Mouse (Mus musculus) gastrocnemius, adult 2 months (tissue): ENCODE results near the gene Mvb12b. TPM values are rescaled to one million over a fixed set of nuclear protein-coding genes. Genes with fewer than 3 reads are reported as not detected.
A peak's percentile ranks its signal among the peaks of the same experiment; 100 is the strongest.

Source experiments
- DNase-seq: peaks from one replicate; pipeline ENCODE4 v3.0.0; 2022
- H3K27ac ChIP-seq: fragments of 200-600 bp; 2 replicates; pipeline ENCODE4 v1.8.1; 2022; ENCODE audit warnings: mild to moderate bottlenecking
- H3K4me3 ChIP-seq: fragments of 200-600 bp; 2 replicates; pipeline ENCODE4 v1.8.1; 2022; ENCODE audit warnings: mild to moderate bottlenecking, moderate library complexity
- CTCF ChIP-seq: fragments of 200-600 bp; IDR thresholded peaks from 2 replicates; pipeline ENCODE4 v1.8.1; 2022; ENCODE audit warnings: antibody characterized with exemption, mild to moderate bottlenecking, moderate library complexity
- intact Hi-C: fragments of 180-260 bp; cut with DNase I; formaldehyde crosslinking; loops from one replicate; pipeline ENCODE4 v1.15.1; 2025
- total RNA-seq, 2 experiments: library from RNA; stranded (reverse); gene quantifications; 2 replicates each; pipeline ENCODE4 v1.2.3; 2021

Mvb12b gene
- total RNA-seq, 2 experiments from 2014 or later: 28.4 to 30.4 TPM

DNA sequence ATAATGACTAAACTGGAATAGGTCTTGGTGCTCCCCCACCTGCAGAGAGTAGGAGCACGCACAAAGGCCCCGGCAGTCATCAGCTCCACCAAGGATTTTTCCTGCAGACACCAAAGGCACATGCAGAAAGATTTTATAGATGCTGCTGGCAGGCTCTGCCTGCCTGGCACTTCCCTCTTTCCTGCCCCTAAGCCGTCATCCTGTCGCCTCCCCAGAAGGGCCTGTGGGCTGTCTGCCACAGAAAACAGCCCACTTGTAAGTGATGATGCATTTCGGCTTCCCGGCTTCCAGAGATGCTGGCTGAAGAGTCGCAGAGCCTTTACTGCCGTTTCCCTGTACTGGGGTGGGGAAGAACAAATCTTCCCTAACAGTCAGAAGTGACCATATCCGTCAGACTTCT lies 93.3 kb downstream of the Mvb12b start:
- TF ChIP-seq CTCF: no peak
- DNase-seq: peak; percentile 18
- no peak overlapping the region for H3K27ac ChIP-seq
- H3K4me3 ChIP-seq: no peak overlapping the region
- intact Hi-C loops: no loop called here

DNA sequence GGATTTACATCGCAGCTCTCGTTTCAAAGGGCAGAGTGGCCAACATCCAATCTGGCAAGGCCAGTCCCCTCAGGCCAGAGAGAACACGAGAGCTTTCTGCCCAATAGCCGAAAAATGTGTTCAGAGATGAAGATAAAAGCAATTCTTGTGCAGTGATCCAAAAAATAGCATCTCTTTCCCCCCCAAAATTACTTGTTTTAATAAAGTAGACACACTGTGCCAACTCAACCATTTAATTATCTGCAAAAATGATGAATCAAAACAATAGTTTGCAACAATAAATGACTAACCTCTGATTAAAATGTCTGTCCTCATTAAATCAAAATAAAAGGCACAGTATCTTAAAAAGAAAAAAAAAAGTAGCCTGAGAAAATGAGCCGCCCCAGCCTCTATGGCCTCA lies 97.4 kb downstream of the Mvb12b start:
- no peak for DNase-seq
- intact Hi-C loops: no loop called here
- TF ChIP-seq CTCF: no peak
- no peak overlapping the region for H3K4me3 ChIP-seq
- no peak overlapping the region for H3K27ac ChIP-seq

DNA sequence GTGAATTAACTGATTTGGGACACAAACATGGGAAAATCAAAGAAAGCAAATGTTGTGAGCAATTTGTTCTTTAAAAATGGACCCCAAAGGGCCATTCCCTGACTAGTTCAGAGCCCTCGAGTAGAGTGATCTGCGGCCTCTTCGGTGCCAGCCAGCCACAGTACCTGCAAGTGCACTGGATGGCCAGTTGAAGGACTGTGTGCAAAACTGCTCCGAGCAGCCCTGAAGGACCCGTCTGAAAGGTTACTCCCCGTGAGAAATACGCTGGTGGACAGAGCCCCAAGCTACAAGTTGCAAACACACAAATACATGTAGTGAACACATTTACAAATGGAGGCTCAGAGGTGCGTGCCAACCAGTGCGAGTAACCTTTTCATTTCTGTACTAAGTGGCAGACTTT lies 98.0 kb downstream of the Mvb12b start:
- intact Hi-C loops: no loop called here
- Histone ChIP-seq H3K4me3 (no peak overlapping the region), H3K27ac (no peak overlapping the region)
- TF ChIP-seq CTCF: no peak
- DNase-seq: no peak

DNA sequence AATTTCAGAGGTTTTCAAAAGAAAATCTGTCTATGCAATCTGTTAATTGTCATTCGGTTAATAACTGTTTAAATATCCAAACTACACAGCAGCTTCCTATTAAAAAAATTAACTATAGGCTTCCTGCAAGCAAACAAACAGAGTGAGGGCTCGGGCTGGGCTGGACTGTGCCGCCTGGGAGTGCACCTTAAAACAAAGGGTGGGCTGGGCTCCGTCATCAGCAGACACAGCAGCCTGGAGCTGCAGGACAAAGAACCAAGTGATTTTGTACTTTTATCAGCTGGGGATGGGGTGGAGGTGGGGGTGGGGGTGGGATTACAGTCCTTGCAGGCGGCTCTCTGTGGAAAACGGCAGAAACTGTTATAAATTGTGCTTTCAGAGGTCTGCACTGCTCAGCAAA lies 98.5 kb downstream of the Mvb12b start:
- no peak for TF ChIP-seq CTCF
- Histone ChIP-seq H3K27ac (no peak overlapping the region), H3K4me3 (no peak overlapping the region)
- intact Hi-C loops: no loop called here
- no peak for DNase-seq

DNA sequence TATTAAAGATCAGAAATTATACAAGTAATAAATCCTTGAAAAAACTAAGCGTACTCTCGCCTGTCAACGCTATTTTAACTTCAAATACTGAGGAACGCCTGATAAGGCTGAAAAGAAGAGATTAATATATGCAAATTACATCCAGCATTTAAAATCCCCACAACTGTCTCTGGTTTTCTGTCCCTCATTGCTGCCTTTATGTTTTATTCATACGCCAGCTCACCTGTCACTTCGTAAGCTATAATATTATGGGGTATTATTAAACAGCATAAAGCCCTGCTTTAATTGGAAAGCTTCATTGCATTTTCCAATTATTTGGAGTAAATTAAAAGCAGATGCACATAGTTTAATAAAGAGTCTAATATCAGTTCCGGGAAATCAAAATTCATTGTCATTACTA lies 98.9 kb downstream of the Mvb12b start:
- no peak for DNase-seq
- H3K4me3 ChIP-seq: no peak overlapping the region
- no peak overlapping the region for H3K27ac ChIP-seq
- intact Hi-C loops: no loop called here
- TF ChIP-seq CTCF: no peak

DNA sequence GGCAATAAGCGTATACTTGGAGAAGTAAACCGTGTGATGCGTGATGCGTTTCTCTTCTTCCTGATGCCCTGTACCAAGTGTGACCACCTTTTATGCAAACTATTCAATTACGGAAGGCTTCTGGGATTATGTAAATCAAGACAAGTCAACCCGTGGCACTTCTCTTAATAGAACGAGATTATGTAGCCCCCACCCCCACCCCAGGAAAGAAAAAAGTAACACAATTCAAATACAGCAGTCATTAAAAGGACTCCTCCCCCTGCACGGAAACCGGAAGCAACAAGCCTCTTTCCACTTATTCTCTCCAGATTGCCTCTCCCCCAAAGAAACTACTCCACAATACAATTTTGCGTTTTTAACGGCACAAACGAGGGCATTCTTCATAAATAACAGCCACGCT lies 99.6 kb downstream of the Mvb12b start:
- DNase-seq: no peak
- H3K4me3 ChIP-seq: no peak overlapping the region
- intact Hi-C loops: no loop called here
- no peak overlapping the region for H3K27ac ChIP-seq
- TF ChIP-seq CTCF: no peak

DNA sequence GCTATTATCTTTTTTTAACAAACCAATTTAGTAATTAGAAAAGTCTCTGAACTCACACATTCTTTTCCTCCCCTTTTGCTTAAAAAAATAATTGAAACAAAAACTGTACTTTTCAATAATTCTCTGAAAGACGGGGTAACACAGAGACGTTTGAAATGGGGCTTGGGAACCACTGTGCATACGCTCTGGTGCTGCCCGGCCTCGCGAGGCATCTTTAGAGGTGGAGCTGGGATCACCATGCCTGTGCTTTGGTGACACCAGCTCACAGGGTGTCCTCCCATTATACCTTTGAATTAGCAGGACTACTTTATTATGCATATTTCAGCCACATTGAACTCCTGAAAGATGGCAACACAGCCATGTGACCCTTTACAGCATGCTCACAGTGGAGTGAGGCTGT lies 101.7 kb downstream of the Mvb12b start:
- intact Hi-C loops: no loop called here
- H3K4me3 ChIP-seq: no peak overlapping the region
- H3K27ac ChIP-seq: no peak overlapping the region
- TF ChIP-seq CTCF: no peak
- DNase-seq: no peak

DNA sequence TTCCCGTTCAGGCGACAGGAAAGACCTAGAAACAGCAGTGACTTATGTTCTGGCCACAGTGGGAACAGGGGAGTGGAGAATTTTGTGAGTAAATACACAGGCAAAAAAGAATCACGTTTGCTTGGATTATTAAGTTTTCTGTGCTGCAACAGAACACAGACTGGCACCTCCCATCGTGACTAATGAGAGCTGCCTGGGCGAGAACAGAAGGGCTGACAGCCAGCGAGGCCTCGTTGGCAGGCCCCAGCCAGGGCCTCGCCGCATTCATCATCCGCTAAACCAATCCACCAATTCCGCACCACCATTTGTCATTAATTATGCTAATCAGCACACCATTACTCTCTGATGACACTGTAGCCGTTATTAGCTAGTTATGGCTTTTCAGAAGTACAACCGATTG lies 102.2 kb downstream of the Mvb12b start:
- intact Hi-C loops: no loop called here
- no peak for DNase-seq
- no peak overlapping the region for H3K4me3 ChIP-seq
- no peak overlapping the region for H3K27ac ChIP-seq
- no peak for TF ChIP-seq CTCF

DNA sequence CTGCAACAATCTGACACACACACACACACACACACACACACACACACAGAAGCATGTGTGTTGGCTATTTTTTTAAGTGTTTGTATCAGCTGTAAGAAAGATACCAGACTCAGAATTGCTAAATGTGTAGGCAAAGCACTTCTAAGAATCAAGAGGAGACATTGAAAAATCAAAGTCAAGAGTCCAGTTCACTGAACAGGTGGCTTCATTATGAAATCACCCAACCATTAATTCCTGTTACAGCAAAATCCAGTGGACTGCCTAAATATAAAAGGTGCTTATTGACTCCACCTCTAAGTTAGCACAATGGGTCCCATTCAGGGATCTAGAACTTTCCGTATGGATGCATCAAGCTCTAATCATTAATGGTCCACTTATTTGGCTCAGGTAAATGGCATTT lies 103.0 kb downstream of the Mvb12b start:
- Histone ChIP-seq H3K4me3 (no peak overlapping the region), H3K27ac (no peak overlapping the region)
- no peak for DNase-seq
- intact Hi-C loops: no loop called here
- TF ChIP-seq CTCF: no peak

DNA sequence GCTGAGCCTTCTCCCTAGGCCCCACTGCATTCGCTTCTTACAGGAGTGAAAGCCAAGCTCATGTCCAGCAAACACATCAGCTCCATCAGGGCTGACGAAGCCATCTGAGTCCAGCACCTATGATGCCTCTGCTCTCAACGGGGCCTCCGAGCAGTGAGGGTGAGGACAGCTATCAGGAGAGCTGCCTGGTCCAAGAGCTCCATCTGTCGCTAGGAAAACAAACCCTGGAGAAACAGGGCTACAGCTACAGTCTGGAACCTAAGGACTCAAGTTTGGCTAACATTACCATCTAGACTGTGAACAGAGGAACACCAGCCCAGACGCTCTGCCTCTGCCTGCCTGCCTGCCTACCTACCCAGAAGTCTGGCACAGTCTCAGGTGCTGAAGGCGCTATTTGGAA lies 104.3 kb downstream of the Mvb12b start:
- Histone ChIP-seq H3K27ac (peak overlapping the region; percentile 56), H3K4me3 (no peak overlapping the region)
- no peak for DNase-seq
- intact Hi-C loops: no loop called here
- peak; percentile 25; the same call in 1 of the 2 replicates for TF ChIP-seq CTCF

DNA sequence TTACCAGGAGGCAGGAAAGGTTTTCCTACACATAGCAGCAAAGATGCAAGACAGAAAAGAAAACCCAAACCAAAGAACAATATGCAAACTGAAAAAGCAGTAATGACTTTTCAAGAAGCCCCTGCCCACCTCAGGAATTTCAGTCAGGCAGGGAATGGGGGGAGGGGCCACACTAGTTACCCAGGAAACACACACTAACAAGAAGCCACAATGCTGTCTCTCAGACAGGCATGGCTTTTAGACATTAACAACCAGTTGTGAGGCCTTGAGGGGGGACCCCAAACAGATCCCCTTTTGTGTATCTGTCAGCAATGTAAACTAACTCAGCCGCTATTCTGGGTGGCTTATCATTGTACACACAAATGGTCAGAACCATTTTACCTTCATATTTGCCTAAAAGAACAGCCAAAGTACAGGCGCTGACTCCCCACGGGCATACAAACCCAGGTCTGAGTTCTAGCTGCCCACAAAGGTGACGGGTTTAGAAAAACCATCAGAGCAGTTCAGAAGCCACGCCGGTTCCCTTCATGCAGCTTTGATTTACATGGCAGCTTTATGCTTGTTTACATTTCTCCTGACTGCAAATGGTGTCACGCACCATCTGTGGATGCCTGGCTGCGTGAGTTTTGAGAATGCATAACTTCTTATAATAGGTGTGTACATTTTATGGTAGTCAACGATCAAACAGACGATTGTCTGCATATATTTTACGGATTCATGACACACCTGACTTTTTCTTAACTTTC lies 105.9 kb downstream of the Mvb12b start:
- no peak for DNase-seq
- no peak overlapping the region for H3K27ac ChIP-seq
- no peak for TF ChIP-seq CTCF
- no peak overlapping the region for H3K4me3 ChIP-seq
- intact Hi-C loops: no loop called here

DNA sequence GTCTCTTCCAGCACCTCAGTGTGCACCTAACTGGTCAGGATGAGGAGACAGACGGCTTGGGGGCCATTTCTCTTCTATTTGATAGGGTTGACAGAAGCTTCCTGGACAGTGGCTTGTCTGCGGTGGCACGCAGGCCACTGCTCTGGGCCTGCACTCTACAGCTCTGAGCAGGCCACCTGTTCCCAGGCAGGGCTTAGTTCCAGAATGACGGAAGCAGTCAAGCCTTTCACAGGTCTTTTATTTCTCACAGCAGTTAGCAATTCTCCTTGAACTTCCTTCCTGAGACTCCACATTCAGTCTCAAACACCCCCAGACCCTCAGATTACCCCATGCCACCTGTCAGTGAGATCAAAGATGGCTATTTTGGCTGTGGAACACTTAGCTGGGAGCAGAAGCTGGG lies 109.3 kb downstream of the Mvb12b start:
- TF ChIP-seq CTCF: no peak
- H3K27ac ChIP-seq: no peak overlapping the region
- no peak for DNase-seq
- intact Hi-C loops: no loop called here
- no peak overlapping the region for H3K4me3 ChIP-seq

DNA sequence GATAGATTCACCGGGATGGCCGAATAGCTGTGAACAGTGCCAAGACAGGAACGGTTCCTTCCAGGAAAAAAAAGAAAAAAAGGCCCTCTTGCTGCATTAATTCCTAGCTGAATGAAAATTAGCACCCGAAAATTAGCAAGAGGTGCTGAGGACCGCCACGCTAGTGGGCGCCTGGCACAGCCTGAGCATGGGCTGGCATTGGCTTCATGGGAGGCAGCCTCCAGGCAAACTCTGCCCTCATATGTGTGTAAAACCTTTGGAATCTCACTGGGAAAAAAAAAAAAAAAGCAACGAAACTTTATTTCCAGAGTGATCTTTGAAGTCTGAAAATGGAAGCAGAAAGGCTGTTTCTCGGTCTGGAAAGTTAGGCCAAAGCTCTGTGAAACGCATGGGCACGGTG lies 110.7 kb downstream of the Mvb12b start:
- Histone ChIP-seq H3K4me3 (no peak overlapping the region), H3K27ac (no peak overlapping the region)
- DNase-seq: no peak
- intact Hi-C loops: no loop called here
- TF ChIP-seq CTCF: no peak

DNA sequence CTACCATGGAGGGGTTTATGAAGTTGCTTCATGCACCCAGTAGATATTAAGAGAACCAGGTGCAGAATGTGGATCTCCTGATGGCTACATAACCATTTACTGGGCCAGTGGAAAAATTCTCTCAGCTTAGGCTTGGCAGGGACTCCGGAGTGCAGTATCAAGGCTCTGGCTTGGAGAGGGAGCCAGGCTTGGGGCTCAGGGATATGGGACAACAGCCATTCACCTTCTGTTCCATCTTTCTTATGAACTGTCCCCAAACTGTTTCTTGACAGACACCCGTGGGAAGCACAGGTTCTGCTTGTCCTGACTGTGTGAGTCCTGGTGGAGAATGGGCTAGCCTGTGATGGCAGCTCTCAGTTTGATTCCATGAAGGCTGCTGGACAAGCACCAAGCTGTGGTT lies 112.9 kb downstream of the Mvb12b start:
- intact Hi-C loops: no loop called here
- H3K4me3 ChIP-seq: no peak overlapping the region
- TF ChIP-seq CTCF: no peak
- no peak for DNase-seq
- H3K27ac ChIP-seq: no peak overlapping the region
